Mouse (Mus musculus): ENCODE measurements around the gene Ryr3. TPM values are rescaled to one million over a fixed set of nuclear protein-coding genes. Genes with fewer than 3 reads are reported as not detected.

Gene Ryr3
- polyA plus RNA-seq, 1 experiment from 2014 or later = 1.8 TPM

GRCm38 (mm10) chr2:112593322-112593721 is 623.6 kb downstream of the Ryr3 start:
- no peaks in the 10 kb centered on the region for H3K36me3 ChIP-seq
- H3K27me3 ChIP-seq (ENCODE audit: insufficient read depth, poor library complexity, severe bottlenecking) = no peaks in the 10 kb centered on the region
- DNase-seq (ENCODE audit: low spot score) = no peak
- WGBS = 77% methylated on average over 2 of the region's 2 CpGs
- H3K4me3 ChIP-seq = no peak overlapping the region
- no peaks in the 10 kb centered on the region for H3K9me3 ChIP-seq
- no peak overlapping the region for H3K27ac ChIP-seq
- H3K4me1 ChIP-seq = no peaks in the 10 kb centered on the region

- H3K4me3 ChIP-seq = no peak overlapping the region
- no peaks in the 10 kb centered on the region for H3K4me1 ChIP-seq
- 79% methylated on average over 6 of the region's 6 CpGs for WGBS
- no peak for DNase-seq (ENCODE audit: low spot score)
- no peaks in the 10 kb centered on the region for H3K9me3 ChIP-seq
- H3K36me3 ChIP-seq = no peaks in the 10 kb centered on the region
- no peak overlapping the region for H3K27ac ChIP-seq
- no peaks in the 10 kb centered on the region for H3K27me3 ChIP-seq (ENCODE audit: insufficient read depth, poor library complexity, severe bottlenecking)
Observed at GRCm38 (mm10) chr2:112591451-112591871, 625.4 kb downstream of the Ryr3 start.

GRCm38 (mm10) chr2:112590985-112591384 is 625.9 kb downstream of the Ryr3 start:
- H3K36me3 ChIP-seq = no peaks in the 10 kb centered on the region
- 87% methylated on average over 7 of the region's 7 CpGs for WGBS

More at GRCm38 (mm10) chr2:112590985-112591384, 625.9 kb downstream of the Ryr3 start:
- H3K27me3 ChIP-seq (ENCODE audit: insufficient read depth, poor library complexity, severe bottlenecking) = no peaks in the 10 kb centered on the region
- no peaks in the 10 kb centered on the region for H3K4me1 ChIP-seq
- H3K27ac ChIP-seq = no peak overlapping the region
- no peak for DNase-seq (ENCODE audit: low spot score)
- H3K9me3 ChIP-seq = no peaks in the 10 kb centered on the region
- H3K4me3 ChIP-seq = no peak overlapping the region

Small RNAs within 50 kb of the gene (microRNA-seq; reads per million reads assigned to microRNA genes)
- gene Gm44374 = not detected

Other genes with a start within 250 kb of the Ryr3 start
- gene Tmco5b, start 68.6 kb upstream of the Ryr3 start, polyA plus RNA-seq (2016; fragmentation: Nextera tagmentation; extraction: Ambion mirVana) = not detected in 2 replicates
- 1.8 and 2.3 TPM in 2 replicates for gene Fmn1, start 110.6 kb upstream of the Ryr3 start, polyA plus RNA-seq (2016; fragmentation: Nextera tagmentation; extraction: Ambion mirVana)

Measured in heart, embryonic 10.5 days (tissue).